Mouse (Mus musculus) cortical plate, adult 2 months (tissue): Measurements from ENCODE around the gene Tarbp2.

Source experiments
- CTCF ChIP-seq: fragments of 200-500 bp; IDR thresholded peaks from 2 replicates; pipeline ENCODE4 v1.5.1; 2011; ENCODE audit warnings: mild to moderate bottlenecking, control low read depth, low read length; ENCODE audit not compliant: insufficient read depth; ENCODE audit errors: extremely low read depth
- POLR2A ChIP-seq: fragments of 200-500 bp; IDR thresholded peaks from 2 replicates; pipeline ENCODE4 v1.6.1; 2011; ENCODE audit warnings: mild to moderate bottlenecking, low read length, control low read depth; ENCODE audit not compliant: insufficient read depth; ENCODE audit errors: extremely low read depth

- TF ChIP-seq POLR2A (no peak), CTCF (no peak)
These were observed 1.7 kb upstream of the Tarbp2 start for GRCm38 (mm10) chr15:102516293-102516692.
